Mouse (Mus musculus) neural tube, embryonic 10.5 days (tissue): ENCODE data around the gene Fam53b.
A peak's percentile ranks its signal among the peaks of the same experiment; 100 is the strongest.

Source experiments
- DNase-seq: peaks from one replicate; pipeline ENCODE4 v3.0.0-alpha.2; 2017; ENCODE audit warnings: low spot score; ENCODE audit errors: extremely low spot score

The Fam53b gene

DNA sequence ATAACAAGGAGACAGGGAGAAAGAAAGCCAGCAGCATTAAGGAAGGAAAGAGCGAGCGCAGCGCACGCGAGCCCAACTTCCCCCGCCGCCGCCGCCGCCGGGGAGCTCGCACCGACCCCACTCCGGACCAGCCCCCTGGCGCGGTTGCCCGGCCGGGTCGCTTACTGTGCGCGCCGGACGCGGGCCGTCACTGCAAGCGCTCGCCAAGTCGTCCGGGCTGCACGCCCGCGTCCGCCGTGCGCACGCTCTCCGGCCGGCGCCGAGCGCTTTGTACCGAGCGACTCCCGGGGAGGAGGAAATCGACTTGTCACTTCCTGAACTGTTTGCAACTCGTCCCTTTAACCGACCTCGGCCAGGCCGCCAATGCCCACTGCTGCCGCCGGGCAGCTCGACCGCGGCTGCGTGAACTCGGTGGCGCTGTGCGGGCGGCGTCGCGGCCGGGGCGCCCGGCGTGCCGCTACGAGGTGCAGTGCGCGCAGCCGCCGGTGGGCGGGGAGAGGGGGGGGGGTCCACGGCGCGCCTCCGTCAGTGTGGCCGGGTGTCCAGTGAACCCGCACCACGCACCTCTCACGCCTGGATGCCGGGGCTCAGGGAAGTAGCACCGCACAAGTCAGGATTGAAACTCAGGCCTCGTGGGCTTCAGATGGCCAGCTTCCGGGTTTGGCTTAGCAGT lies at the start of gene Fam53b:
TSS of gene Fam53b (minus strand) at position 471 of the 673 bp plus-strand sequence.
- DNase-seq = peak; percentile 85

DNA sequence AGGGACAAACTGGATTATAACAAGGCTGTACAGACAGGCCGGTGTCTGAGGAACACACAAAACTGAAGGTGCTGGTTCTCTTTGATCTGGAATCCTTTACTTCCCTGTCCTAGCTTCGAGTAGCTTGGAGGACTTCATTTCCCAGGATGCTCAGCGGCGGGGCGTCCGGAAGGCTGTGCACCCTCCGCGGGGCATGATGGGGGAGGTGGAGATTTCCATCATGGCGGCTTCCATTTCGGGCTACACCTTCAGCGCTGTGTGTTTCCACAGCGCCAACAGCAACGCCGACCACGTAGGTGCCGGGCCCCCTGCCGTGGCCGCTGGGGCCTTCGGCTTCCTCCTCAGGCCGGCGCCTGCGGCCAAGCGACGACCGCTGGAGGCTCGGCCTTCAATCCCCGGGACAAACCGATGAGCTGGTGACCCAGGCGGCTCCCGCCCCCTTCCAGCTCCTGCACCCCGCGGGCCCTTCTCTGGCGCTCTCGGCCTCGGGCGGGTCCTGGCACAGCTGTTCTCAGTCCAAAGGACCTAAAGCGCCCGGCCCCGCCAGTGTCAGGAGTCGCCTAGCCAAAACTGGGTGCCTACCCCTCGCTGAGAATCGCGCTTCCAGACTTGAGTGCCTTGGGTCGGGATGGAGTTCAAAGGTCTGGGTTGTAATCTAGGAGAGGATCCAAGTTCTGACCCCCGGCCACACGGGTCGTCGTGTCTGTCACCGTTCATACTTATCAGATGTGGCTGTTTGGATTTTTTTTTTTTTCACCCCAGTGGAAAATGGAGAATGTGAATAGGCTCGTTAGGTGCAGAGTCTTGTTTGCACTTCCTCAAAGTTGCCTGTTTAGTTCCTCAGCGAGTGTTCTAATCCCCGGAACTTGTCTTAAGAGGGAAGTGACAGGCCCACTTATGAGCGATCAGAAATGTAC lies 45.6 kb upstream of the Fam53b start, which contains the start of gene Abraxas2:
TSS of gene Abraxas2 (plus strand) at position 184 of the 917 bp plus-strand sequence.
- DNase-seq = peak; percentile 85

- DNase-seq = no peak
Measured at GRCm38 (mm10) chr7:132858043-132858608, 44.4 kb upstream of the Fam53b start.

DNA sequence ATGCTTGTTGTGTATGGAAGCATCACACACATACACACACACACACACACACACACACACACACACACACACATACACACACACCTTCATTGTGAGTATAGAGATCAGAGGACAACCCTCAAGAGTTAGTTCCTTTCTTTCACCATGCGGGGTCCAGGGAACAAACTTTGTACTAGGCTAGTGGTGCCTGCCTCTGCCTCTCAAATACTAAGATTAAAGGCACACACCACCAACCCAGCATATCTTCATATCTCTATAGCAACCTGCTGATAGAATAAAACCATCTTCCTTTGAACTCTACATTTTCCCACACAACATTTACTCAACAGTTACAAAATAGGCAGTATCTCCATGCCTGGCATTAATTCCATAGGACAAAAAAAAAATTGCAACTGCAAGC lies 42.4 kb upstream of the Fam53b start:
- no peak for DNase-seq

DNA sequence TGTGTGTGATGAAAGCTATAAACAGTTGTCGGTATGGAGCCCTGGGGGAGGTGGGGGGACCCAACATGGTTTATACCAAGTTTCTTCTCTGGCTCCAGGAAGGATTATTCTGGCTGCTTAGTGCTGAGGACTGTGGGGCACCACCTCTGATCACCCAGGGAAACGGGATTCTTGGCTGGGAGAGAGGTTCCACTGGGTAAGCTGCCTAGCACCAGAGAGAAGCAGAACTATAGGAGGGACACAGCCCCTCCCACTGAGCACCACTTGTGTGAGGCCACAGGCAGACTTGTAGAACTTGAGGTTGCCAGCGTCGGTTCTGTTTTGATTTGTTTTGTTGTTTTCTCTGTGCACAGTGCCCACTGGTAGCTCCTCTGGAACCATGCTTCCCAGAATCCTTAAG lies 40.3 kb upstream of the Fam53b start:
- no peak for DNase-seq

- DNase-seq = no peak
Measured at GRCm38 (mm10) chr7:132853361-132853760, 39.7 kb upstream of the Fam53b start.

GRCm38 (mm10) chr7:132852173-132852844 lies 38.6 kb upstream of the Fam53b start, which contains the start of gene Eef1akmt2:
Gene Eef1akmt2, minus strand, starts transcription at chr7:132852673.
- DNase-seq = peak; percentile 88

GRCm38 (mm10) chr7:132843152-132843551 lies 29.5 kb upstream of the Fam53b start:
- no peak for DNase-seq

- DNase-seq = no peak
Measured at GRCm38 (mm10) chr7:132842455-132842854, 28.8 kb upstream of the Fam53b start.

DNA sequence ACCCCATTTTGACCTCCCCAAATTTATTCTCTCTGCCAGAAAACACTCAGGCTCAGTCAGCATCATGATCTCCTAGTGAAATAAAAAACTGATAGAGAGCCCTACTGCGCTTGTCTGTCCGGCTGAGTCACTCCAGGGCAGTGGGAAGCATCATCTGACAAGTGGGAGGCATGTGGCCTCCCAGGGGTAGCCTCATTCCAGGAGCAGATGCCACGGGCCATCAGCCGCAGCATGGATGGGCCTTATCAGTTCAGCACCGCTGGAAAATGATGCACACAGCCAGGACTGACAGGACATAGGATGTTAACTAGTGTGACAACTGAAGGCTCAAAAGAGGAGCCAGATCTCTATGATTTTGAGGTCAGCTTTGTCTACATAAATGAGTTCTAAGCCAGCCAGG lies 27.6 kb upstream of the Fam53b start:
- DNase-seq = no peak

GRCm38 (mm10) chr7:132830955-132831354 lies 17.3 kb upstream of the Fam53b start:
- DNase-seq = no peak

GRCm38 (mm10) chr7:132824346-132825022 lies 10.8 kb upstream of the Fam53b start:
- no peak for DNase-seq

DNA sequence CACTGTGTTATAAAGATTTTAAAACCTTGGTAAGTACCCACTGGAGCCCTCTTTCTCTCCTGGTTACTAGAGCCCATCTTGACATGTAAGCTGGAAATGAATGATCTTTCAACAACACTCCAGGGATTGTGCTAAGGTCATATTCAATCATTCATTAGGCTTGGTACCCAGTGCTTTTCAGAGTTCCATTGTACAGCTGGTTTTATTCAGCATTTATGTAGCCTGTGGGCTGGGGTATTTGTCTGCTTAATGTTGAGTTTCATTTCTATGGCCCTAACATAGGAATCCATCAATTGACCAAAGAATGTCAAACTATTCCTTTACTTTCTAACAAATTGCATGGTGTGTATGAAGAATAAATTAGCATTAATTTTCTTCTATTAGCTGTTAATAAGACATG lies 10.1 kb upstream of the Fam53b start:
- DNase-seq = no peak

- DNase-seq = no peak
Measured at GRCm38 (mm10) chr7:132820692-132821091, 7.0 kb upstream of the Fam53b start.

GRCm38 (mm10) chr7:132817056-132817455 lies 3.4 kb upstream of the Fam53b start:
- DNase-seq = no peak

DNA sequence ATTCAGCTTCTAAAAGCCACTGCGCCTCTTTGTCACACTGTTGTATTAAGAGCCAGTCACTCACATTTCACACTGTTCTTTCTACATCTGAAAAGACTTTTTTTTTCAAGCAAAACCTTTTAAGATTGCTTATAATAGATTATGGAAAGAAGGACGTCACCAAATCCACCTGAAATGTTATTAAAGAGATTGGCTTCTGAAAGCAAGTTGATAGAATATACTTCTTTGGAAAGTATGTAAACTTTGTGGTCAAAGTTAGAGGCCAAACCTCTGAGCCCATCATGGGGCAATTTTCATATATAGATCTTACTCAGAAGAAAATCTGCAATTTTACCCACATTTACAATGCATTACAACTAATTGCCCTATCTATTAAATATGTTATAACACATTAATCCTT lies 2.8 kb upstream of the Fam53b start:
- DNase-seq = no peak

GRCm38 (mm10) chr7:132815081-132815480 lies 1.4 kb upstream of the Fam53b start:
- DNase-seq = no peak

GRCm38 (mm10) chr7:132814089-132814450 lies 384 bp upstream of the Fam53b start:
- no peak for DNase-seq

GRCm38 (mm10) chr7:132812619-132813415 lies 869 bp downstream of the Fam53b start:
- DNase-seq = peak; percentile 76
